8 mouse cellular contexts compared by ENCODE assay signal in the genomic region with DNA sequence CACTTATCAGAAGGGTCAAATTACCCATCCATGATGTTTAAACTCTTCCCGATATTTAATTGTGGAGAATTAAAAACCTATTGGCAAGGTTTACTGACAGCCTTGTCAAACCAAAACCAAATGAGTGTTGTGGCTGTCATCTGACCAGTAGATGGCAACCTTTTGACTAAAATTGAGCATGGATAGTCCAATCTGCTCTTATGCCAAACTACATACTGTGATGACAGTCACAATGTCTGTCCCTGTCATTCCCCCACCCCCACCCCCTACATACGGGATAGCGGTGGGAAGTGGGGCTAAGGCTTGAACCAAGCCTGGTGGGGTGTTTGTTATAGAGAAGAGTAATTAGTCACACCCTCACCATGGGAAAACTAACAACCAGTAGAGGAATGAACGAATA. TPM values are rescaled to one million over a fixed set of nuclear protein-coding genes. Genes with fewer than 3 reads are reported as not detected.
DNase-seq lines count a peak whose midpoint lies in the region; ATAC-seq and TF ChIP-seq lines count a peak whose summit lies in the region.

No protein-coding gene starts in this region.

- no peak for DNase-seq in forebrain, embryonic 11.5 days (ENCODE audit: low spot score)
- no peak for DNase-seq in liver, postnatal 0 days
- no peak for DNase-seq in liver, embryonic 11.5 days (ENCODE audit: low spot score)
- DNase-seq in ovary, postnatal 10 days (ENCODE audit: low spot score): no peak
- DNase-seq in layer of hippocampus, adult 9-10 months (ENCODE audit: low spot score): no peak

- no peak overlapping the region for H3K27ac ChIP-seq in forebrain, embryonic 13.5 days
- H3K27ac ChIP-seq in forebrain, embryonic 11.5 days (ENCODE audit: low read depth, low read length): no peak overlapping the region
- H3K27ac ChIP-seq in liver, postnatal 0 days (ENCODE audit: low read depth): no peak overlapping the region
- no peak overlapping the region for H3K27ac ChIP-seq in liver, embryonic 11.5 days (ENCODE audit: low read depth, low read length)
- no peak overlapping the region for H3K27ac ChIP-seq in forebrain, embryonic 15.5 days (replicated peaks)
- H3K27ac ChIP-seq in neural tube, embryonic 14.5 days (ENCODE audit: low read depth, low read length): no peak overlapping the region

- H3K36me3 ChIP-seq in forebrain, embryonic 13.5 days (ENCODE audit: poor library complexity, severe bottlenecking): no peaks in the 10 kb centered on the region
- H3K36me3 ChIP-seq in forebrain, embryonic 11.5 days (ENCODE audit: control insufficient read depth, insufficient read depth, low read length): no peaks in the 10 kb centered on the region
- no peaks in the 10 kb centered on the region for H3K36me3 ChIP-seq in liver, postnatal 0 days (replicated peaks; ENCODE audit: insufficient read depth, low read length)
- H3K36me3 ChIP-seq in liver, embryonic 11.5 days (ENCODE audit: control insufficient read depth, insufficient read depth, low read length): no peaks in the 10 kb centered on the region
- H3K36me3 ChIP-seq in forebrain, embryonic 15.5 days: no peaks in the 10 kb centered on the region
- H3K36me3 ChIP-seq in neural tube, embryonic 14.5 days (ENCODE audit: control insufficient read depth, insufficient read depth, low read length): no peaks in the 10 kb centered on the region

- 52% methylated on average over 4 of the region's 4 CpGs for WGBS in forebrain, embryonic 13.5 days
- 55% methylated on average over 4 of the region's 4 CpGs for WGBS in forebrain, embryonic 11.5 days
- 47% methylated on average over 4 of the region's 4 CpGs for WGBS in liver, postnatal 0 days (ENCODE audit: insufficient replicate concordance)
- 47% methylated on average over 4 of the region's 4 CpGs for WGBS in liver, embryonic 11.5 days
- WGBS in forebrain, embryonic 15.5 days: 53% methylated on average over 4 of the region's 4 CpGs
- WGBS in neural tube, embryonic 14.5 days: 41% methylated on average over 4 of the region's 4 CpGs

- no peaks in the 10 kb centered on the region for H3K27me3 ChIP-seq in forebrain, embryonic 13.5 days
- no peaks in the 10 kb centered on the region for H3K27me3 ChIP-seq in forebrain, embryonic 11.5 days (ENCODE audit: control insufficient read depth, insufficient read depth, low read length)
- no peaks in the 10 kb centered on the region for H3K27me3 ChIP-seq in liver, postnatal 0 days (ENCODE audit: insufficient read depth, low read length)
- H3K27me3 ChIP-seq in liver, embryonic 11.5 days (replicated peaks; ENCODE audit: control insufficient read depth, insufficient read depth, low read length): no peaks in the 10 kb centered on the region
- H3K27me3 ChIP-seq in forebrain, embryonic 15.5 days: no peaks in the 10 kb centered on the region
- H3K27me3 ChIP-seq in neural tube, embryonic 14.5 days (ENCODE audit: control insufficient read depth, insufficient read depth, low read length): no peaks in the 10 kb centered on the region

- no peak for TF ChIP-seq EP300 in liver, postnatal 0 days (IDR thresholded peaks at IDR 0.05; ENCODE audit: low read depth)

- H3K4me3 ChIP-seq in forebrain, embryonic 13.5 days: no peak overlapping the region
- H3K4me3 ChIP-seq in forebrain, embryonic 11.5 days (ENCODE audit: low read depth, low read length): no peak overlapping the region
- no peak overlapping the region for H3K4me3 ChIP-seq in liver, postnatal 0 days (ENCODE audit: low read depth, low read length)
- no peak overlapping the region for H3K4me3 ChIP-seq in liver, embryonic 11.5 days (ENCODE audit: low read depth, low read length)
- H3K4me3 ChIP-seq in forebrain, embryonic 15.5 days: no peak overlapping the region
- H3K4me3 ChIP-seq in neural tube, embryonic 14.5 days (ENCODE audit: low read depth, low read length): no peak overlapping the region

- H3K9ac ChIP-seq in forebrain, embryonic 13.5 days: no peak overlapping the region
- no peak overlapping the region for H3K9ac ChIP-seq in forebrain, embryonic 11.5 days (ENCODE audit: low read length)
- H3K9ac ChIP-seq in liver, postnatal 0 days (replicated peaks): no peak overlapping the region
- H3K9ac ChIP-seq in liver, embryonic 11.5 days (ENCODE audit: low read depth, low read length): no peak overlapping the region
- H3K9ac ChIP-seq in forebrain, embryonic 15.5 days (replicated peaks): no peak overlapping the region
- no peak overlapping the region for H3K9ac ChIP-seq in neural tube, embryonic 14.5 days (replicated peaks; ENCODE audit: low read depth, low read length)

- peak; percentile 64 for TF ChIP-seq CTCF in liver, postnatal 0 days (IDR thresholded peaks at IDR 0.05; ENCODE audit: low read depth)

- no peaks in the 10 kb centered on the region for H3K4me1 ChIP-seq in forebrain, embryonic 13.5 days
- H3K4me1 ChIP-seq in forebrain, embryonic 11.5 days (replicated peaks; ENCODE audit: control insufficient read depth, insufficient read depth, low read length): no peaks in the 10 kb centered on the region
- H3K4me1 ChIP-seq in liver, postnatal 0 days (ENCODE audit: insufficient read depth): no peaks in the 10 kb centered on the region
- no peaks in the 10 kb centered on the region for H3K4me1 ChIP-seq in liver, embryonic 11.5 days (replicated peaks; ENCODE audit: control insufficient read depth, insufficient read depth, low read length)
- H3K4me1 ChIP-seq in forebrain, embryonic 15.5 days: no peaks in the 10 kb centered on the region
- no peaks in the 10 kb centered on the region for H3K4me1 ChIP-seq in neural tube, embryonic 14.5 days (ENCODE audit: control insufficient read depth, insufficient read depth, low read length)

- H3K4me2 ChIP-seq in forebrain, embryonic 13.5 days: no peak overlapping the region
- H3K4me2 ChIP-seq in forebrain, embryonic 11.5 days (ENCODE audit: low read depth, low read length, severe bottlenecking): no peak overlapping the region
- H3K4me2 ChIP-seq in liver, postnatal 0 days (ENCODE audit: low read depth, low read length): no peak overlapping the region
- H3K4me2 ChIP-seq in liver, embryonic 11.5 days: no peak overlapping the region
- no peak overlapping the region for H3K4me2 ChIP-seq in forebrain, embryonic 15.5 days (replicated peaks)
- no peak overlapping the region for H3K4me2 ChIP-seq in neural tube, embryonic 14.5 days (ENCODE audit: low read depth, low read length)

- H3K9me3 ChIP-seq in forebrain, embryonic 13.5 days (replicated peaks): no peaks in the 10 kb centered on the region
- no peaks in the 10 kb centered on the region for H3K9me3 ChIP-seq in forebrain, embryonic 11.5 days (ENCODE audit: control insufficient read depth, low read length)
- H3K9me3 ChIP-seq in liver, postnatal 0 days (ENCODE audit: low read length): no peaks in the 10 kb centered on the region
- H3K9me3 ChIP-seq in liver, embryonic 11.5 days (ENCODE audit: control insufficient read depth, low read length): no peaks in the 10 kb centered on the region
- H3K9me3 ChIP-seq in forebrain, embryonic 15.5 days: no peaks in the 10 kb centered on the region
- no peaks in the 10 kb centered on the region for H3K9me3 ChIP-seq in neural tube, embryonic 14.5 days (ENCODE audit: control insufficient read depth, low read length)

- peak; percentile 69 for ATAC-seq in forebrain, embryonic 13.5 days
- ATAC-seq in forebrain, embryonic 11.5 days (replicated peaks; ENCODE audit: low FRiP score): no peak
- no peak for ATAC-seq in liver, postnatal 0 days
- no peak for ATAC-seq in liver, embryonic 11.5 days (replicated peaks; ENCODE audit: low FRiP score)
- peak; percentile 66; the same call in 1 of the 2 replicates for ATAC-seq in forebrain, embryonic 15.5 days (replicated peaks)
- ATAC-seq in neural tube, embryonic 14.5 days (ENCODE audit: low read depth): peak; percentile 72; the same call in 1 of the 2 replicates

RNA-seq across cellular contexts. Expression of a gene that starts 34.6 kb away (rescaled TPM):
- polyA plus RNA-seq in forebrain, embryonic 13.5 days (2015; fragmentation: Nextera tagmentation; extraction: Ambion mirVana): 0.59 and 0.75 TPM in 2 replicates
- 0.24 and 0.43 TPM in 2 replicates for polyA plus RNA-seq in forebrain, embryonic 11.5 days (2014; fragmentation: Nextera tagmentation; extraction: Ambion mirVana)
- 0.54 and 0.88 TPM in 2 replicates for polyA plus RNA-seq in liver, postnatal 0 days (2015; fragmentation: Nextera tagmentation; extraction: Ambion mirVana)
- polyA plus RNA-seq in liver, embryonic 11.5 days (2014; fragmentation: Nextera tagmentation; extraction: Ambion mirVana): 0.05 TPM in 1 of 2 replicates, not detected in the other
- polyA plus RNA-seq in forebrain, embryonic 15.5 days (2015; fragmentation: Nextera tagmentation; extraction: Ambion mirVana): 1.2 and 1.4 TPM in 2 replicates
- polyA plus RNA-seq in neural tube, embryonic 14.5 days (2014; fragmentation: Nextera tagmentation; extraction: Ambion mirVana): 1.7 and 1.9 TPM in 2 replicates

Comparison
In these comparisons a context has a peak if more than half of its experiments do, and no peak if none do; other contexts are left out.
1. ATAC-seq: peak in forebrain, embryonic 13.5 days (single experiment), forebrain, embryonic 15.5 days (single experiment) and neural tube, embryonic 14.5 days (single experiment); none in forebrain, embryonic 11.5 days (single experiment), liver, postnatal 0 days (single experiment) and liver, embryonic 11.5 days (single experiment).